8 mouse cellular contexts compared by ENCODE assay signal in the genomic region with DNA sequence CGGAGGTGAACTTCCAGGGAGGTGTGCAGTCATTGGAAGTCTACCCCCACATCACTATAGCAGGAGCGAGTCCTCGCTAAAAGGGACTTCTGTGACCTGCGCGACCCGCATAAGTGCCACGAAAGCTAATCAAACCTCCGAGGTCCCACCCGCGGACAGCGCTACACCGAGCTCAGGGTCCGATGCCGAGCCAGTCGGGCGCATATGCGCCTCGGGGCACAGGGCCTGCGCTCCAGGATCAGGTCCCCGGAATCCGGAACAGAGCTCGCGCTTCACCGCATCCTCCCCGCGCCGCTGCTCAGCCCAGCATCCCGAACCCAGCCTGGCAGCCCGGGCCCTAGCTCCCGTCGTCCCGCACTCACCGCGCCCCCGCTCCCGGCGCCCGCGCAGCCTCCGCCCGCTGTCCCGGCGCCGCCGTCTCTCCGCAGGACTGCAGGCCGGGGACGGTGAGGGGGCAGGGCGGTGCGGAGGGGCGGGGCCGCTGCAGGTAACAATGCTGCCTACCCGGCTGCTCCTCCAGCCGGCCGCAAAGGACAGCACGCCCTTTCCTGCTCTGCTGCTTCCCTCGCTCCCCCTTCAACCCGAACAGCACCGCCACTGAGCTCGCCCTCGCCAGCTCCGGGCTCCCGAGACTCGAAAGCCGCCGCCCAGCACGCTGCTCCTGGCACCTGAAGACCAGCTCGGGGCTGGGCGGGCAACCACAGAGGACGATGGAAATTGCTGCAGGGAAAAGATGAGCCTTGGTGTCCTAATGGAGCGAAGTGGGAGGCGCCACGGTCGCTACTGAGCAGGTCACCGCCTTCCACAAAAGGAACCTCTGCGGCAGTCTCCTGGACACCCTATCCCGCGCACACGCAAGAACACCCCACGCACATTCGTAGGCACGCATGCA. TPM values are rescaled to one million over a fixed set of nuclear protein-coding genes. Genes with fewer than 3 reads are reported as not detected.
DNase-seq lines count a peak whose midpoint lies in the region; ATAC-seq lines count a peak whose summit lies in the region.

Gene Fhdc1 (minus strand): TSS at position 424 of the 892 bp plus-strand sequence.

- intact Hi-C loops in heart, postnatal 10 days (cut with DNase I): loop anchor here (5.0 kb wide), 2 partner anchors 62 to 128 kb away; no protein-coding TSS in a partner anchor

- no peaks in the 10 kb centered on the region for H3K9me3 ChIP-seq in embryonic facial prominence, embryonic 14.5 days (ENCODE audit: control insufficient read depth, low read length)

- peak within 1 kb of the TSS; percentile 68 for H3K4me3 ChIP-seq in embryonic facial prominence, embryonic 14.5 days (ENCODE audit: low read depth, low read length)

- H3K36me3 ChIP-seq in embryonic facial prominence, embryonic 14.5 days (ENCODE audit: control insufficient read depth, insufficient read depth, low read length): no peaks in the 10 kb centered on the region

- H3K4me2 ChIP-seq in embryonic facial prominence, embryonic 14.5 days (ENCODE audit: low read depth, low read length): peak within 1 kb of the TSS; percentile 99

- ATAC-seq in CD4-positive, CD25-positive, alpha-beta regulatory T cell, adult 4 months: peak; percentile 63
- peak; percentile 87 for ATAC-seq in embryonic facial prominence, embryonic 14.5 days (ENCODE audit: low read depth)

- peaks cover 40% of the 10 kb centered on the region for H3K27me3 ChIP-seq in embryonic facial prominence, embryonic 14.5 days (replicated peaks; ENCODE audit: control insufficient read depth, insufficient read depth, low read length)

- DNase-seq in adrenal gland, postnatal 25 days: peak; percentile 69
- DNase-seq in embryonic facial prominence, embryonic 14.5 days (ENCODE audit: low spot score): peak; percentile 66
- DNase-seq in heart, postnatal 10 days: peak; percentile 45 to 49
- DNase-seq in kidney, postnatal 36 days: peak; percentile 62 to 86
- DNase-seq in lung, postnatal 10 days: peak; percentile 70
- peak; percentile 39 for DNase-seq in ovary, postnatal 14 days (ENCODE audit: low spot score)
- DNase-seq in thymus, postnatal 14 days: peak; percentile 41

- peak within 1 kb of the TSS; percentile 57 for H3K27ac ChIP-seq in embryonic facial prominence, embryonic 14.5 days (replicated peaks; ENCODE audit: low read depth, low read length)

- peak within 1 kb of the TSS; percentile 68 for H3K9ac ChIP-seq in embryonic facial prominence, embryonic 14.5 days (ENCODE audit: low read depth, low read length)

- under 1% methylated on average over 44 of the region's 82 CpGs for WGBS in embryonic facial prominence, embryonic 14.5 days

- peaks cover 8% of the 10 kb centered on the region; the same call in 1 of the 2 replicates for H3K4me1 ChIP-seq in embryonic facial prominence, embryonic 14.5 days (ENCODE audit: control insufficient read depth, insufficient read depth, low read length)

RNA-seq across cellular contexts. Expression of gene Fhdc1, which starts in this region (rescaled TPM):
- under 1 TPM; 0.47 to 0.62 TPM for polyA plus RNA-seq in CD4-positive, CD25-positive, alpha-beta regulatory T cell, adult 4 months (2017; shearing (Covaris generic))
- total RNA-seq in adrenal gland, postnatal 25 days (2021): 13.2 and 17.5 TPM in 2 replicates
- 6.2 and 6.8 TPM in 2 replicates for polyA plus RNA-seq in embryonic facial prominence, embryonic 14.5 days (2014; fragmentation: Nextera tagmentation; extraction: Ambion mirVana)
- 1 to 10 TPM in 1 of 2 experiments, under 1 TPM in 1; 0.41 to 1.2 TPM for total RNA-seq in heart, postnatal 10 days (2021)

Comparison
In these comparisons a context has a peak if more than half of its experiments do, and no peak if none do; other contexts are left out.
1. Peak in every context shown above with its lines: DNase-seq, ATAC-seq, H3K4me3 ChIP-seq and H3K27ac ChIP-seq.
2. Peak in ATAC-seq in CD4-positive, CD25-positive, alpha-beta regulatory T cell, adult 4 months; RNA of the gene not detected or under 1 TPM.